Mouse (Mus musculus) layer of hippocampus, adult 9-10 months (tissue): Measurements from ENCODE around the gene Birc5.
A peak's percentile ranks its signal among the peaks of the same experiment; 100 is the strongest.
"Not testable (repeated sequence)": the region's sequence is repeated elsewhere in the genome, so short reads cannot be mapped to it uniquely, and the experiment has no call there.

Source experiments
- DNase-seq: peaks from one replicate; pipeline ENCODE4 v3.0.0; 2022; ENCODE audit warnings: low spot score

Gene Birc5

DNA sequence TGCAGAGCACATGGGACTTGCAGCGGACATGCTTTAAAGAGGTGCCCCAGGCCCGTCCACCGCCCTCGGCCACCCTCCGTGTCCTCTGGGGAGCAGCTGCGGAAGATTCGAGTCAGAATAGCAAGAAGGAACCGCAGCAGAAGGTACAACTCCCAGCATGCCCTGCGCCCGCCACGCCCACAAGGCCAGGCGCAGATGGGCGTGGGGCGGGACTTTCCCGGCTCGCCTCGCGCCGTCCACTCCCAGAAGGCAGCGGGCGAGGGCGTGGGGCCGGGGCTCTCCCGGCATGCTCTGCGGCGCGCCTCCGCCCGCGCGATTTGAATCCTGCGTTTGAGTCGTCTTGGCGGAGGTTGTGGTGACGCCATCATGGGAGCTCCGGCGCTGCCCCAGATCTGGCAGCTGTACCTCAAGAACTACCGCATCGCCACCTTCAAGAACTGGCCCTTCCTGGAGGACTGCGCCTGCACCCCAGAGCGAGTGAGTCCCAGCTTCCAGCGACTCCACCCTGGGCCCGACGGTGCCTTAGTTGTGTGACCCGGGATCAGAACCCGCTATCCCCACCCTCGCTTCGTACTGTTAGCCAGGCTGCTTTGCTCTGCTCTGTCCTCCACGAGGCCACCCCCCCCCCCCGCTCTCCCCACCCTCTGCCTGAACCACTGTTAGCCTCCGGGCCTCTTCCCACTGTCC is at the start of gene Birc5:
TSS of gene Birc5 (plus strand) at position 267 of the 687 bp plus-strand sequence.
- peak; percentile 87 for DNase-seq

DNA sequence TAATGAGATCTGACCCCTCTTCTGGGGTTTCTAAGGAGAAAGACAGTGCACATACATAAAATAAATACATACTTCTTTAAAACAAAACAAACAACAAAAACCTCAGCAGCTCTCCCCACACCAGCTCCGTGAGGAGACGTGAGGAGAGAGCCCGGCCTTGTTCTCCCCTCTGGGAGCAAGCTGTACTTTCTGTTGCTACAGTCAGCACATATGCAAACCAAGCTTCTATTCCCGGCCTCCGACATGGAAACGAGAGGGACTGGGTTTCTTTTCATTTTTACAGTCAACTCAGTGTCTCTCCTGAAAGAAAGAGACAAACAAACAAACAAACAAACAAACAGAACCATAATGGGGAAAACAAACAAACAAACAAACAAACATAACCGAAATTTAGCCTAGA is 49.0 kb upstream of the Birc5 start:
- DNase-seq, result no peak

- DNase-seq, result no peak
Measured at GRCm38 (mm10) chr11:117801650-117802049, 47.4 kb upstream of the Birc5 start.

- DNase-seq, result no peak
Measured at GRCm38 (mm10) chr11:117803166-117803688, 45.8 kb upstream of the Birc5 start.

GRCm38 (mm10) chr11:117806781-117807180 is 42.3 kb upstream of the Birc5 start:
- no peak for DNase-seq

- no peak for DNase-seq
Measured at GRCm38 (mm10) chr11:117809407-117810311, 39.4 kb upstream of the Birc5 start, which contains the start of the genes Gm20708 and Syngr2. Gene Gm20708, plus strand, starts transcription at chr11:117809668. Gene Syngr2, plus strand, starts transcription at chr11:117809668.

DNA sequence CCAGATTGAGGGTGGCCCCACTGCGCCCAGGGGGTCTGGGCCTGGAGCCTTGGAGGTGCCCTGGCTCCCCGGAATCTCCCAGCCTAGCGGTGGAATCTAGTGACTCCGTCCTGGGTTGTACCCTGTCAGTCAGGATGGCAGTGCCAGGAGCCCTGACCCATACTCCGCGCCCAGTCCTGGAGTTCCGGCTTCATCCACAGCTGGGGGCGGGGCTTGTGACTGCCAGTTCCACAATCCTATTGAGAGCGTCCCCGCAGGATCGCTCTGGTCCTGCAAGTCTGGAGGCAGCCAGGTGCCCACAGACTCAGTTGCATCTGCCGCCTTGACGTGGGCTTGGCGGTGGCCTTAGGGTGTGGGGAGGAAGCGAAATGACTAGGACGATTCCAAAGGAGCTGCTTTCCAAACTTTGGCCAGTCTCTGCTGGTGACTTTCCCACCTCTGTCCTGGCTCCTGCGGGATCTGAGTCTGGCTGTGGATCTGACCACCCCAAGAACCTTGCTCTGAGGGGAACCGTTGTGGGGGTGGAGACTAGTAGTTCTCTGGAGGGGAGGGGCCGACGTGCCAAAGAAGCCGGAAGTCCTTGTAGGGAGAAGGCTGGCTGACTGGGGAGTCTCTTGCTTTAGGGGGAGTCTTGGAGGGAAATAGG is 38.5 kb upstream of the Birc5 start:
- DNase-seq, result no peak

DNA sequence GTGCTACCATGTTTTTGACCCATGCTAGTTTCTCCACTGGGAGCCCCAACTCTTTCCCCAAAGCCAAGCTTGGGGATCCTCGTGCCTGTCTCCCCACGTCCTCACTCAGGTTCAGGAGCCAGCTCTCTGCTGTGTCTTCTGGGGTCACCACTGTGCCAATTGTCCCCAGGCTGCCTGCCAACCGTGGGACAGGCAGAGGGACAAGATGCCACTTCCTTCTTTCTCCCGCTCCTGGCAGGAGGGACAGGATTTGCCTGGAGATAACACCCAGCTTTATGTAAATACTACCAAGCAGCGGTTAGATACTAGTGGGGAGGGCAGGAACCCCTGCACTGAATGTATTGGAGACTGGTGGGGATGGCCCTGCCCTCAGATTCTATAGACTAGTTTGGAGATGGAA is 35.2 kb upstream of the Birc5 start:
- no peak for DNase-seq

DNA sequence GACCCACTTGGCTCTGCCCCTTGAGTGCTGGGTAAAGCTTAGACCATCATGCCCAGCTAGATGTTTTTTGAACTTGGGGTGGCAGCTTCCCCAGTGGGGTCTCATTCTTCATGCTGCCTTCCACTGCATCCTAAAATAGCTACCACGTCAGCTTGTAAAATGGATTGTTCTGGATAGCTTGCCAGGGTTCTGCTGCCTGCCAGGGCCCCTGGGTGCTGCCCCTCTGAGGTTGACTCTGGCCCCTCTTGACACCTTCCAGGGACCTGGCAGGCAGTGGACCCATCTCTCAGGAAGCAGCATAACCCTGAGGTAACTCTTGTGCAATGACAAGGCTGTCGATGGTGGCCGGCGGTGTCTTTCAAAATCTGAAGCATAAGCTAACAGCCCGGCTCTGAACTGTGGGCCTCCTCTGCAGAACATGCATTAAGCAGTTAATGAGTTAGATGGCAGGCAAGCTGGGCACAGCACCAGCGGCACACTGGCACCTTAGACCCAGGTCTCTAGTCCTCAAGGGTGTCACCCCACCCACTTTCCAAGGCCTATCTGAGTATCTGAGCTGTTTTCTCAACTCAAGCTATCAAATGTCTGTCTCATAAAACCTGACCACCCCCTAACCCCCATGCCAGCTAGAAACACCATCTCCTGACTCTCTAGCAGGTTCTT is 34.2 kb upstream of the Birc5 start:
- no peak for DNase-seq

DNA sequence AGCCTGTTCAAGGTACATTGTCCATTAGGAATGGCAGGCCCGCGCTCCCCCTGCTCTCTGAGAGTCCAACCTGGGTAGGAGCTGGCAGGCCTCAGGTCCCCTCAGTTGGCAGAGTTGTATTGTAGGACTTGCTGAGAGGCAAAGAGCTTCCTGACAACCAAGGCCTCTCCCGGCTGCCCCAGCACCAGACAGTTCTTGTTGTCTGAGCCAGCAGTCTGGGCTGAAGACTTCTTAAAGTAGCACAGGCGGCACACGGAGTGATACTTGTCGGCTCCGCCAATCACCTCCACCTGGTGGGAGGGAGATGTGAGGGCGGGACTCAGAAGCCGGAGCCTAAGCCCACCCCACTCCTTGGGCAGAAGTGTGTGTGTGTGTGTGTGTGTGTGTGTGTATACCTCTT is 33.2 kb upstream of the Birc5 start:
- DNase-seq, result not testable (repeated sequence)

DNA sequence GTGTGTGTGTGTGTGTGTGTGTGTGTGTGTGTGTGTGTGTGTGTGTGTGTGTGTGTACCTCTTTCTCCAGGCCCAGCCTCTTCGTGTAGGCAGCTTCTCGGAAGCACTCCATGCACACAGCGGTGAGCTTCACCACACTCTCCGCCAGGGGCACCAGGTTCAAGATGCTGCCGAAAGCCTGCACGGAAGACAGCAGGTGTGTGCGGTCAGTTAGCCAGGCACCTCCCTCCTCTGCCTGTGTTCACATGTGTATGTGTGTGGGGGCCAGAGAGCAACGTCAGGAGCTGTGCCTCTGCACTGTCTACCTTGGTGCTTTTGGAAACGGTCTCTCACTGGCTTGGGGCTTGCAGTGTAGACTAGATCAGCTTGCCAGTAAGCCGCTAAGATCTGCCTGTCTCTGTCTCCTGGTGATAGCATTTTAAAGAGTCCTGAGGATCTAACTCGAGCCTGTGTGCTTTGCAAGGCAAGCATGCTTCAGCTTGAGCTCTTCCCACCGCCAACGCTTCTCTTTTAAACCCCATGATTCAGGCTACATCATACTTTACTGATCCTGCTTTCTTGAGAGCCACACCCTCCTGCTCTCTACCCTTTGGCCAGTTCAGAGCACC is 32.6 kb upstream of the Birc5 start:
- DNase-seq, result no peak

DNA sequence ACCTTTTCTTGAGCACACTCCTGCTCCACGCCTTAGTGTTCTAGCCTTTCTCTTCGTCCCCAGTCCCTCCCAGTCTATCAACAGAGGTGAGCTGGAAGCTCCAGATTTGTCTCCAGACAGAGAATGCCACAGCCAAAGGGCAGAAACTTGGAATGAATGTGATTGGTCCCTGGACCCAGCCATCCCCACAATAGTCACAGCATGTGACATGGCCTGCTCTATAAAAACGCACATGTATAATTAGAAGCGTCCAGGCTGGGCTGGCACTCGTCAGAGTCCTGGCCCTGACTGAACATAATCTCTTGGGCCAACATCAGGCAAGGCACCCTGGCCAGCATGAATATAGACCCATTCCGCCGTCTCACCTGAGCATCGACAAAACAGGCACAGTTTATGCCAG is 30.0 kb upstream of the Birc5 start:
- no peak for DNase-seq

DNA sequence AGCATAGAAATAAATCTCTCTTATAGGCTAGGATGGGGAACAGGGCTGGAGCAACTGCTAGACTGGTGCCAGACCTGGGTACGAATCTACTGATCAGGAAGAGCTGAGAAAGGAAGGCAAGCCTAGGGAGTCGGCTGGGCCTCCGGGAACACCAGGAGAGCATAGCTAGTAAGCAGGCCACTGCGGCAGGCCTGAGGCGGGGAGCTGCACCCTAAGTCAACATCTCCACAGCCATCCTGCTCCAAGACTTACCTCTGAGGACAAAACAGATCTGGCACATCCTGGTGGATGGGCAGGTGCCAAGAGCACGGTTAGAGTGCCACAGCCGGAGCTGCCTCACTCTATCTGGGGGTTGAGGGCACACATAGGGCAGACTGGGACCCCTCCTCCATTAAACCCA is 28.9 kb upstream of the Birc5 start:
- no peak for DNase-seq

- DNase-seq, result no peak
Measured at GRCm38 (mm10) chr11:117821868-117822267, 27.2 kb upstream of the Birc5 start.

DNA sequence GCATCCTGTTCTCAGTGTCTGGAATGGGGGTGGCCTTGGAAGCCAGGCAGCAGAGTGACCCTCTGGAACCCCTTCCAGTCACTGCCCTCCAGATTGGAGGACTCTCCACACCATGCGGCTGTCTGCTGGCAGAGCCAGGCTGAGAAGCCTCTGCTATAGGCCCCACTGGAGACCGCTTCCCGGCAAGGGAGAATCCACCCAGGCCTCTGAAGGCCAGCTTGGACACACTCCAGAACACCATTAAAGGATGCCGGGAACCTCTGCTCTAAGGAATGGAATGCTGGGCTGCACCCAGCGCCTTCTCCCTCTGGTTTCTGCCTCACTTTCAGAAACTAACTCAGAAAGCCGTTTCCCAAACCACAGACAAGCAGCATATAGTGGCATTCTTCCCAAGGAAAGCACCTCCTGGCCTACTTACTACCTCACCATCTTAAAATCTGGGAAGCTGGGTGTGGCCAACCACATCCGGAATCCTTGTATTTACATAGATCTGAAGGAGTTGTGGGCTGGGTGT is 26.3 kb upstream of the Birc5 start:
- no peak for DNase-seq

DNA sequence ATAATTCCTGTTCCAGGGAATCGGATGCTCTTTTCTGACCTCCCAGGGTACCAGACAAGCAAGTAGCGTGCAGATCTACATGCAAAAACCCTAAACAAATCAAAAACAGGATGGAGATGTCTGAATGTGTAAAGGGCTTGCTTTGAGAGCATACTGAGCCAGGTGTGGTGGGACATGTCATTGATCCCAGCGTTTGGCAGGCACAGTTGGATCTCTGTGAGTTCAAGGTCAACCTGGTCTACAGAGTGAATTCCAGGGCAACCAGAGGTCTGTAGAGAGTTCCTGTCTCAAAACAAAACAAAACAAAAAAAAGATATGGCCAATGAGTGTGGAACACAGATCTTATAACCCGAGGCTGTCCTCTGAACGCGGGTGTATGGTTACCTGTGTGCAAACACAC is 25.6 kb upstream of the Birc5 start:
- no peak for DNase-seq

GRCm38 (mm10) chr11:117824060-117824969 is 24.7 kb upstream of the Birc5 start:
- peak; percentile 63 for DNase-seq

DNA sequence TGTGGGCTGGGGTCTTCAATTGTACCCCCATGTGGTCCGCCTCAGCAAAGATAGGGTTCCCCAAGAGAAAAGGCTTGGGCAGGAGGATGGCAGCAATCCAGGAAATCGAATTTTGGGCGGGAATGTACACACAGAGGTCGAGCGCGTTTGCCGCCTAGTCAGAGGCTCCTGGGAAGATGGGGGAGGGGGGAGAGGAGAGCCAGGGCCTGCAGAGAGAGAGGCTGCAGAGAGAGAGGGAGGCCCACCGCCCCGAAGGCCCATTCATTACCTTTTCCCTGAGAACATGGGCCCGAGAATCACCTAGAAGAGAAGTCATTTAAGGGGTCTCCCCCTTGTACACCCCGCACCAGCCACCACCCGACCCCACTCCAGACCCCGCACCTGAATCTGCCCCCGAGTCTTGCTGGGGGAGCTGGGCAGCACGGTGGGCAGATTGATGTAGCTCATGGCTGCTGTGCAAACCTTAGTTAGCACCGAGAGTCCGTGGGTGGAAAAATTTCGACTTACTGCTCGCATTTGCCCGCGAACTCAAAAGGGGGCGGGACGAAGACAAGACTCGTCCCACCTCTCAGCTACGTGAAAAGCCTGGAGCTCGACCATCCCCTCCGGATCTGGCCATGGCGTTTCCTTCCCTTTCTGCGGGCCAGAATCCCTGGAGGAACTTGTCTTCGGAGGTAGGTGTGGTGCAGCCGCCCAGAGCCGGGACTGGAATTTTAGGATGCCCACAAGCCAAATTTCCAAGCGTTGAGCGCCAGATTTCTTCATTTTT is 23.5 kb upstream of the Birc5 start, which contains the start of the genes Afmid and Tk1:
TSS of gene Afmid (plus strand) at position 592 of the 769 bp plus-strand sequence.
TSS of gene Tk1 (minus strand) at position 760 of the 769 bp plus-strand sequence.
- DNase-seq, result no peak

GRCm38 (mm10) chr11:117826164-117826563 is 22.9 kb upstream of the Birc5 start:
- no peak for DNase-seq
